Mouse (Mus musculus) central nervous system, embryonic 11.5 days (tissue): ENCODE results near the gene S100a16. TPM values are rescaled to one million over a fixed set of nuclear protein-coding genes. Genes with fewer than 3 reads are reported as not detected.

Source experiments
- polyA plus RNA-seq: library from polyadenylated mRNA; depleted of rRNA; stranded (reverse); fragments of >200 nt; gene quantifications from 2 replicates; pipeline ENCODE4 v1.2.3, GENCODE M21; 2012; rRNA removed

Gene S100a16
- 21.0 and 26.2 TPM in 2 replicates for polyA plus RNA-seq

GRCm38 (mm10) chr3:90537141-90537904 is at the start of gene S100a16:
TSS of gene S100a16 (plus strand) at chr3:90537254.

GRCm38 (mm10) chr3:90490696-90491256 is 46.3 kb upstream of the S100a16 start, which contains the start of gene Snapin:
TSS of gene Snapin (minus strand) at chr3:90491033.

GRCm38 (mm10) chr3:90508950-90509746 is 27.9 kb upstream of the S100a16 start, which contains the start of gene Chtop:
TSS of gene Chtop (minus strand) at chr3:90509498.

GRCm38 (mm10) chr3:90513796-90514590 is 23.1 kb upstream of the S100a16 start, which contains the start of the genes S100a1 and S100a13:
TSS of gene S100a1 (minus strand) at chr3:90514392.
TSS of gene S100a13 (plus strand) at chr3:90514435.

GRCm38 (mm10) chr3:90526580-90526979 is 10.5 kb upstream of the S100a16 start, which contains the start of gene S100a14:
TSS of gene S100a14 (plus strand) at chr3:90526856.

GRCm38 (mm10) chr3:90560008-90560628 is 23.1 kb downstream of the S100a16 start, which contains the start of gene S100a3:
TSS of gene S100a3 (plus strand) at chr3:90560578.

GRCm38 (mm10) chr3:90589947-90590346 is 52.9 kb downstream of the S100a16 start, which contains the start of gene S100a2:
TSS of gene S100a2 (plus strand) at chr3:90590247.

Other genes starting within 250 kb of the S100a16 start
- gene Gatad2b, start 244.1 kb upstream of the S100a16 start, polyA plus RNA-seq = 22.4 and 37.6 TPM in 2 replicates
- gene Slc27a3, start 147.3 kb upstream of the S100a16 start, polyA plus RNA-seq = 29.9 and 31.1 TPM in 2 replicates
- 48.4 and 57.9 TPM in 2 replicates for gene Ints3, start 103.6 kb upstream of the S100a16 start, polyA plus RNA-seq
- 6.0 and 11.9 TPM in 2 replicates for gene Npr1, start 71.4 kb upstream of the S100a16 start, polyA plus RNA-seq
- gene Ilf2, start 61.1 kb upstream of the S100a16 start, polyA plus RNA-seq = 245 and 276 TPM in 2 replicates
- 23.3 and 41.3 TPM in 2 replicates for gene Snapin, start 46.2 kb upstream of the S100a16 start, polyA plus RNA-seq
- 208 and 235 TPM in 2 replicates for gene Chtop, start 27.8 kb upstream of the S100a16 start, polyA plus RNA-seq
- gene S100a1, start 22.9 kb upstream of the S100a16 start, polyA plus RNA-seq = 11.4 and 11.6 TPM in 2 replicates
- gene S100a13, start 22.8 kb upstream of the S100a16 start, polyA plus RNA-seq = 12.0 and 14.2 TPM in 2 replicates
- 0.05 TPM in 1 of 2 replicates, not detected in the other for gene S100a14, start 10.4 kb upstream of the S100a16 start, polyA plus RNA-seq
- 0.04 TPM in 1 of 2 replicates, not detected in the other for gene S100a3, start 23.3 kb downstream of the S100a16 start, polyA plus RNA-seq
- gene S100a2, start 53.0 kb downstream of the S100a16 start, polyA plus RNA-seq = not detected in 2 replicates
- gene Gm42674, start 64.7 kb downstream of the S100a16 start, polyA plus RNA-seq = not detected in 2 replicates
- gene S100a4, start 66.5 kb downstream of the S100a16 start, polyA plus RNA-seq = 2.1 and 2.6 TPM in 2 replicates
- not detected in 2 replicates for gene S100a5, start 71.3 kb downstream of the S100a16 start, polyA plus RNA-seq
- gene S100a6, start 75.6 kb downstream of the S100a16 start, polyA plus RNA-seq = 14.9 and 15.9 TPM in 2 replicates
- 0.04 and 0.06 TPM in 2 replicates for gene S100a7a, start 116.8 kb downstream of the S100a16 start, polyA plus RNA-seq
- gene S100a8, start 131.7 kb downstream of the S100a16 start, polyA plus RNA-seq = 4.8 and 13.3 TPM in 2 replicates
- 18.1 and 27.3 TPM in 2 replicates for gene S100a9, start 158.5 kb downstream of the S100a16 start, polyA plus RNA-seq
- gene Pglyrp4, start 189.7 kb downstream of the S100a16 start, polyA plus RNA-seq = not detected in 2 replicates
- not detected in 2 replicates for gene Gm5849, start 240.6 kb downstream of the S100a16 start, polyA plus RNA-seq